Mouse (Mus musculus): Measurements from ENCODE around the gene Rbms3.

DNA sequence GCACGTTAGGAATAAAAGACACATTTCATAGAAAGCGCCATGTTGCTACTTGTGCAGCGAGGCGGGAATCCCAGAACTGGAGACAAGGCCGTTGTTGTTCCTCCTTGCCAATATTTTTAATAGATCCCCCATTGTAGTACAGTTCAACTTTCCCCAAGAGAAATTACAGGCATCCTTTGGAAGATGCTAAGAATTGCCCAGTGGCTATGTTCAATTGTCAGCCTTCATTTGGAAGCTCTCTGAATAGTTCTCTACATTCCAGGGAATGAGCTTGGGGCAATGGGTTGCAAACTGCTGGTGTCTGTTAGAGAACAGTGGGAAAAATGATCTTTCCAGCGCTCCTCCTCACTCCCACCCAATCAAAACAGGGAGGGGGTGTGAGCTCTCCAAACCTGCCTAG, 541.4 kb downstream of the Rbms3 start:
- TF ChIP-seq POLR2A (IDR thresholded peaks at IDR 0.05; ENCODE audit: insufficient read depth, low read depth, low read length) (no peak), CTCF (IDR thresholded peaks at IDR 0.05) (no peak)
